Mouse (Mus musculus) liver, embryonic 16.5 days (tissue): ENCODE data around the gene Rnf144a. TPM values are rescaled to one million over a fixed set of nuclear protein-coding genes. Genes with fewer than 3 reads are reported as not detected.

ENCODE experiments used
- ATAC-seq: fragments of 200-750 bp; cut with Nextera tagmentation; 2 replicates; pipeline ENCODE4 v1.8.0; 2017; ENCODE audit warnings: low read depth, mild to moderate bottlenecking, moderate number of reproducible peaks, moderate library complexity
- H3K27ac ChIP-seq: fragments of 300-500 bp; sonication (generic); 2 replicates; pipeline ENCODE4 v1.5.1; 2014; ENCODE audit warnings: mild to moderate bottlenecking, low read length
- H3K27me3 ChIP-seq: fragments of 300-500 bp; sonication (generic); 2 replicates; pipeline ENCODE4 v1.6.1; 2014; ENCODE audit warnings: low read depth, low read length, mixed read lengths; ENCODE audit not compliant: control insufficient read depth, insufficient read depth
- H3K36me3 ChIP-seq: fragments of 300-500 bp; sonication (generic); 2 replicates; pipeline ENCODE4 v1.6.1; 2014; ENCODE audit warnings: mild to moderate bottlenecking; ENCODE audit not compliant: control insufficient read depth, insufficient read depth
- H3K4me1 ChIP-seq: fragments of 300-500 bp; sonication (generic); 2 replicates; pipeline ENCODE4 v1.6.1; 2014; ENCODE audit warnings: low read depth, low read length, mixed read lengths; ENCODE audit not compliant: control insufficient read depth
- H3K4me2 ChIP-seq: fragments of 300-500 bp; sonication (generic); 2 replicates; pipeline ENCODE4 v1.6.1; 2014; ENCODE audit warnings: low read depth, low read length, mixed read lengths
- H3K4me3 ChIP-seq: fragments of 300-500 bp; sonication (generic); 2 replicates; pipeline ENCODE4 v1.5.1; 2014; ENCODE audit warnings: low read depth, mild to moderate bottlenecking, low read length
- H3K9ac ChIP-seq: fragments of 300-500 bp; sonication (generic); 2 replicates; pipeline ENCODE4 v1.6.1; 2014; ENCODE audit warnings: low read depth, low read length
- H3K9me3 ChIP-seq: fragments of 300-500 bp; sonication (generic); replicated peaks from 2 replicates; pipeline ENCODE4 v1.6.1; 2016; ENCODE audit warnings: low read length; ENCODE audit not compliant: control insufficient read depth
- WGBS: fragments of 180-500 bp; shearing (Covaris S2); extraction: QIAGEN DNeasy Blood & Tissue Kit; methylation state at CpG from one replicate; pipeline ENCODE4 v1.1.7; 2014; ENCODE audit not compliant: insufficient replicate concordance; 5-methylcytosine and 5-hydroxymethylcytosine counted together
- polyA plus RNA-seq: library from polyadenylated mRNA; unstranded; fragments of >200 nt; fragmentation: Nextera tagmentation; extraction: Ambion mirVana; gene quantifications from 2 replicates; pipeline ENCODE4 v1.2.1, GENCODE M21; 2015

Rnf144a gene
- 2.3 and 3.2 TPM in 2 replicates for polyA plus RNA-seq

DNA sequence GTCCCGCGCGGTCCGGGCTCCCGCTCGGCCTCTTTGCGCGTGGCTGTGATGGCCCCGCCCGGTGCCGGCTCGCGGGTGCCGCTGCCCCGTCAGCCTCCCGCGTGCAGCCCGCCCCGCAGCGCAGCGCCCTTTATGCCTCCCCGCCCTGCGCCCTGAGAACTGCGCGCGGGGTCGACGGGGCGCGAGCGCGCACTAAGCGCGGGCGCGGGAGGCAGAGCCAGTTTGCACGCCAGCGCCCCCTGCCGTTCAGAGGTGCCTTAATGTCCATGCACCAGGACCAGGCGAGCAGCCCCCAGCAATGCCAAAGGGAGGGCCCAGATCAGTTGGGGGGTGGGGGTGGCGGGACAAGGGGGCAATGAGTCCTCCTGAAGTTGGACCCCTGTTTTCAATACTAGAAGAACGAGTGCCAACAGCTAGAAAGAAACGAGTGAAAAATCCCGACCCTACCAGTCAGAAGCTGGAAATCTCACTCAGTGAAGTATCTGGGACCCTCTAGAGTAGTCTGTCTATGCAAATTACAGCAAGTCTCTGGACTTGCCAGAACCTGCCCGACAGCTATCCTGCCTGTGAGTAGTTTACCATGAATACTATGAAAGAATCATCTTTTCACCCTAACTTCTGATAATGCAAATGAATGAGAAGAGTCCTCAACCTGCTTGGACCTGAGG lies at the start of gene Rnf144a:
Gene Rnf144a, minus strand, starts transcription at position 151 of the 668 bp plus-strand sequence.
- peak within 1 kb of the TSS; percentile 79 for H3K4me2 ChIP-seq
- peak; percentile 79 for ATAC-seq
- H3K36me3 ChIP-seq = no peaks in the 10 kb centered on the region
- peak within 1 kb of the TSS; percentile 66 for H3K4me3 ChIP-seq
- no peak within 1 kb of the TSS for H3K27ac ChIP-seq
- no peaks in the 10 kb centered on the region for H3K4me1 ChIP-seq
- H3K9ac ChIP-seq = peak within 1 kb of the TSS; percentile 59
- H3K27me3 ChIP-seq = peaks cover 16% of the 10 kb centered on the region
- no peaks in the 10 kb centered on the region for H3K9me3 ChIP-seq
- under 1% methylated on average over 43 of the region's 45 CpGs for WGBS

DNA sequence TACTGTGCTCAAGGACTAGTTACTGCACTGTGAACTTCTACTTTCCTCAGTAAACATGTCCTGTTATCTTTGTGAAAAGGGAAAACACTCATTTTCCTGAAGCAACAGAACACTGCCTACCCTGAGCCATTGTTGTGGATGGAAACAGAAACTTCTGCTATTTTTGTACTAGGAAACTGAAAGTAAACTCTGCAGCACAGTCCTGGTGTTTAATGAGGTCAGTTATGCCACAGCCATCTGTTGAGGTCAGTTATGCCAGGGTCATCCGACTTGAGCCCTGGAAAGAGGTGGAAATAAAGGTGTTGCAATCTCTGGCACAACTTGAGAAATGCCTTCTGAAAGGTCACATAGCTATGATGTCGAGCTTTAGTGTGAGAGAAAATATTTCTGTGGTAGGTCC lies 45.0 kb upstream of the Rnf144a start:
- Histone ChIP-seq H3K27me3 (no peaks in the 10 kb centered on the region), H3K4me2 (no peak overlapping the region), H3K4me1 (peaks cover 6% of the 10 kb centered on the region), H3K4me3 (no peak overlapping the region), H3K36me3 (no peaks in the 10 kb centered on the region), H3K9me3 (no peaks in the 10 kb centered on the region), H3K27ac (no peak overlapping the region), H3K9ac (no peak overlapping the region)
- 3% methylated on average over 2 of the region's 2 CpGs for WGBS
- peak; percentile 31 for ATAC-seq

DNA sequence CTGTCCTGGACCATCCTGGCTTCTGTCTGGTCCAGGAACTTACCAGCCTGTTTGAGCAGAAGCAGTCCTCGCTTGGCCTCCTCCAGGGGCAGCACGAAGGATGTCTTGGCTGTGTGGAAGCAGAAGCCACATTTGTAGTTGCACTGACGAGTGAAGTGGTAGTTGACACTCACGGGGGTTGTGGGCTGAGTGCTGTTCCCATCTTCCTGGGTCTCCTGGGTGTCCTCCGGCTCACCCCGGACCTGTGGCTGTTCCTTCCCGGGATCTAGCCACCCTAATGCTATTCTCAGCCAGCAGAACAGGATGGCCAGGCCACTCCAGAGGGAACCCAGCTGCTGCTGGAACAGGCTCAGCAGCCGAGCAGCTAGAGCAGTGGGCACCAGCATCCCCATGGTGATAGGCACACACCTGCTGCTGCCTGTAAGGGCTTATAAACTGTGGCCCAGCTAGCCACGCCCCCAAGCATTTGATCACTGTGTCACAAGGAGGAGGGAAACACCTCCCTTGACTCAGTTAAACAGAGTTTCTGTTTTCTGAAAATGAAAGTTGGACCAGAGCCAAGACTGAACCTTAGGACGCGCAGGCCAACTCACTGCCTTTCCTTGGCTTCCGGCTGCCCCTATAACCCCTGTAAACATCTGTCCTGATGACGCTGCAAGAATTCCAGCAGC lies 41.1 kb upstream of the Rnf144a start, which contains the start of gene Rsad2:
Gene Rsad2, minus strand, starts transcription at position 425 of the 671 bp plus-strand sequence.
- peak within 1 kb of the TSS; percentile 33 for H3K4me3 ChIP-seq

DNA sequence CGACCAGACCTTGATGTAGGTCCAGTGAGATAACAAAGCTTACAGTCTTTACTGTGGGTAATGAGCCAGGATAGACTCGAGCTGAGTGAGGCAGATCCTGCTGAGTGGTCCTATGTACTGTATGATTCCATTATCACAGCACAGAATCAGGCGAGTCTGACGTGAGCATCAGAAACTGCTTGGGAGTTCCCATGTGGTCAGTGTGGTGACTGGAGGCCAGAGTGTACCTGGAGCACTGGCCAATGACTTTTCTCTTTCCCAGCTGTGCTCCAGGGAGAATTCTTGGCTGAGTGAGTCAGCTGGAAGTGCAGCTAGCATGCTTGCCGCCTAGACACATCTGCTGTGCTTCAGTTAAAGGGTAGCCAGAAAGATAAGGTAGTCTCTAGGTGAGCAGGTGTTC lies 39.6 kb upstream of the Rnf144a start:
- H3K4me2 ChIP-seq = no peak overlapping the region
- 34% methylated on average over 5 of the region's 5 CpGs for WGBS

More for the DNA sequence above, 41.1 kb upstream of the Rnf144a start, which contains the start of gene Rsad2:
- H3K36me3 ChIP-seq = no peaks in the 10 kb centered on the region
- peaks cover 9% of the 10 kb centered on the region for H3K4me1 ChIP-seq
- peak within 1 kb of the TSS; percentile 38; the same call in 1 of the 2 replicates for H3K9ac ChIP-seq
- no peaks in the 10 kb centered on the region for H3K9me3 ChIP-seq
- no peaks in the 10 kb centered on the region for H3K27me3 ChIP-seq
- H3K4me2 ChIP-seq = peak within 1 kb of the TSS; percentile 48
- 44% methylated on average over 13 of the region's 13 CpGs for WGBS
- peak within 1 kb of the TSS; percentile 41 for H3K27ac ChIP-seq
- ATAC-seq = peak; percentile 87

DNA sequence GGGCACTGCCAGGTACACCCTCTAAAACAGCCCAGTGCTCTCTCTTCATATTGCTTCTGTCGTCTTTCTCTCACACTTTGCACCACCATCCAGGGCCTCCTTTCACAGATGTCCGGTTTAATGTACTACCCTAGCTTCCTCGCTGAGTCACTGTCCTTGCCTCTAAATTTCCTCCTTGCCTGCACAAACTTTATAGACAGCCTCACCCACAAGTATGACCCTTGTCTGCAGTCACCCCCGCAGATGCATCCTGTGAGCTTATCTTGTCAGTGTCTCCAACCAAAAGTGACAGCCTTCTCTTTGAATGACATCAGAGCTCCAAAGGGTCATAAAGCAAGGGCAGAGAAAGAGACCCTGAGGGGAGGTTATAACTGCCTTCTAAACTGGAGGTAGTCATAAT lies 37.9 kb upstream of the Rnf144a start:
- Histone ChIP-seq H3K27me3 (no peaks in the 10 kb centered on the region), H3K36me3 (no peaks in the 10 kb centered on the region), H3K9me3 (no peaks in the 10 kb centered on the region), H3K27ac (no peak overlapping the region), H3K9ac (no peak overlapping the region), H3K4me3 (no peak overlapping the region), H3K4me1 (peaks cover 9% of the 10 kb centered on the region), H3K4me2 (no peak overlapping the region)
- WGBS = 12% methylated on average over 4 of the region's 4 CpGs
- ATAC-seq = no peak

More for the DNA sequence above, 39.6 kb upstream of the Rnf144a start:
- H3K36me3 ChIP-seq = no peaks in the 10 kb centered on the region
- H3K27ac ChIP-seq = no peak overlapping the region
- no peak overlapping the region for H3K9ac ChIP-seq
- peaks cover 9% of the 10 kb centered on the region for H3K4me1 ChIP-seq
- H3K27me3 ChIP-seq = no peaks in the 10 kb centered on the region
- H3K9me3 ChIP-seq = no peaks in the 10 kb centered on the region
- ATAC-seq = no peak
- no peak overlapping the region for H3K4me3 ChIP-seq

DNA sequence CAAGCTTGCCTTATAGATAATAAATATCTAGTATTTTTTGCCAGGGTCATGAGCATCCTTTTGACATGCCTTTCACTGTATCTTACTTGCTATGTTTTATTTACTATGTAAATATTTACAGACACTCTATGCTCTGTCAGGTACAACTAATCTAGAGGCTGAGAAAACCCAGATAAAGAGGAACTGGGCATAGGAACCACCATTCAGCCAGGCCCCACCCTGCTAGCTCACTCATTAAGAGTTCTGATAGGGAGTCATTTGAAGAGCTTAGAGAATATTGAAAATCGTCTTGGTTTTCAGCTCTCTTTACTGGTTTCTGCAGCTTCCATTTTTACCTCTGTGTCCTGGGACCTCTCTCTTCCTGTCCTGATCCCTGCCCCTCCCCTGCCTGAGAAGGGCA lies 36.1 kb upstream of the Rnf144a start:
- H3K9ac ChIP-seq = no peak overlapping the region
- WGBS = 4% methylated on average over 1 of the region's 1 CpGs
- no peaks in the 10 kb centered on the region for H3K9me3 ChIP-seq
- no peaks in the 10 kb centered on the region for H3K36me3 ChIP-seq
- no peak overlapping the region for H3K4me2 ChIP-seq
- H3K4me3 ChIP-seq = no peak overlapping the region
- H3K27ac ChIP-seq = no peak overlapping the region
- H3K27me3 ChIP-seq = no peaks in the 10 kb centered on the region
- ATAC-seq = peak; percentile 67
- peaks cover 5% of the 10 kb centered on the region for H3K4me1 ChIP-seq

DNA sequence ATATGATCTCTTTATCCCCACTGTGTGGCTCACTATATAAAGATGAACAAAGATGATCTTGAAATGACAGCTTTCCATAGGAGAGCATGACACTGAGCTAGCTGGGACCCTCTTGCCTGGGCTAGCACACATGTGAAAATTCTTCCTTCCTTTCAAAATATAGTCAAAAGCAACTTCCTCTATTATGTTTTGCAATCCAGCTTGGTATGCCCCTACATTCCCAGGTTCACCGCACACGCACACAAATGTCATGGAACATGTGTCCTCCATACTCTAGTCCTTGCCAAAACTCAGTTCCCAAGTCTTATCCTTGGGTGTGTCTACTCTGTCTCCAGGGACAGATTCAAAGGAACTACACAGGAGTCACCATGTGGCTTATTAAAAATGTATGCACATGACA lies 34.4 kb upstream of the Rnf144a start:
- no peak for ATAC-seq
- H3K36me3 ChIP-seq = no peaks in the 10 kb centered on the region
- H3K27ac ChIP-seq = no peak overlapping the region
- H3K9ac ChIP-seq = no peak overlapping the region
- WGBS = 85% methylated on average over 2 of the region's 2 CpGs
- no peaks in the 10 kb centered on the region for H3K9me3 ChIP-seq
- no peak overlapping the region for H3K4me3 ChIP-seq
- H3K27me3 ChIP-seq = no peaks in the 10 kb centered on the region
- peaks cover 4% of the 10 kb centered on the region for H3K4me1 ChIP-seq
- no peak overlapping the region for H3K4me2 ChIP-seq

DNA sequence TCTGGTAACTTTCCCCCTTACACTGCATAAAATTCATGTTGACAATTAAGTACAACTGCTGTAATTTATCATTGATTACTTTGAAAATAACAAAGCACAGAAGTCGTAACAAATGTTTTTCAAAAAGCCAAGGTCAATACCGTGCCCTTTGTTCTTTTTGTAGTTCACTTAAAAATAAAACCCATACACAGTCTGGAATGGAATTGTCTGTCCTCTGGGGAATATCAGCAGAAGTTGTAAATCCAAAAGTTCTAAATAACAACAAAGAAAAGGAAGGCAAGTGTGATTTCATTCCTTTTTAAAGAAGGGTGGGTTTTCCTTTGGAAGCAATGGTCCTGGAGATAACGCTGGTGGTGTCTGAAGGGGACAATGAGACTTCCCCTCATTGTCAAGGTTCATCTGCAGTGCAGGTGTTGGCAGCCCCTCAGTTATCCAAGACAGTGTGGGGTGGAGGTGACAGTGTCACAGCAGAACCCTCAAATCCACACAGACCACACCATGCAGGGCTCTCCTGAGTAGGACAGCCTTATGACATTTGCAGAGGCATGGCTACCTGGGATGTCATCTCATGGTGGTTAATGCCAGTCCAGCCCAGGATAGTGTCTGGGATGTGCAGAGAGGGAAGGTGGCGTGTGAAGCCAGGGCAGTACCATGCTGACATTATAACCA lies 31.5 kb upstream of the Rnf144a start:
- Histone ChIP-seq H3K4me2 (no peak overlapping the region), H3K36me3 (no peaks in the 10 kb centered on the region), H3K4me3 (no peak overlapping the region), H3K27me3 (no peaks in the 10 kb centered on the region), H3K9me3 (no peaks in the 10 kb centered on the region), H3K9ac (no peak overlapping the region), H3K27ac (no peak overlapping the region), H3K4me1 (peaks cover 4% of the 10 kb centered on the region)
- ATAC-seq = no peak
- WGBS = 65% methylated on average over 4 of the region's 4 CpGs

DNA sequence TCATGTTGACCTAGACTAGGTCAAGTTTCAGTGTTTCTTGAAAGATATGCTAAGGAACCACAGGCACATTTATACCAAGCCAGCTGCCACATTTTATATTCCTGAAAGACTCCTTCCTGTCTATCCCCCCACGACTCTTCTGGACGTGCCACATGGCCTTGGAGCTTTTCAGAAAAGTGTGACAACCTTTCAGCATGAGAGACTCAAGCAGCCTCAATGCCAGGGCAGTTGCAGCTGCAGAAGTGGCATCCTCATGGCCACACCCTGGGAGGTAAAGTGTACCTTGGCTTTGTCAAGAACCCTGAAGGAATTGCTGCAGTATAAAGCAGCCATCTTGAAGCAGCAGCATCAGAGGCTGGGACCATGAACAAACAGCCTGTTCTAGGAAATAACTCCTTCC lies 29.5 kb upstream of the Rnf144a start:
- Histone ChIP-seq H3K4me3 (no peak overlapping the region), H3K4me1 (no peaks in the 10 kb centered on the region), H3K9ac (no peak overlapping the region), H3K9me3 (no peaks in the 10 kb centered on the region), H3K27me3 (no peaks in the 10 kb centered on the region), H3K4me2 (no peak overlapping the region), H3K36me3 (no peaks in the 10 kb centered on the region), H3K27ac (no peak overlapping the region)
- ATAC-seq = no peak
- WGBS = 68% methylated on average over 2 of the region's 2 CpGs
